Mouse (Mus musculus): ENCODE data around the gene Hoxa7.
A peak's percentile ranks its signal among the peaks of the same experiment; 100 is the strongest.

The Hoxa7 gene

DNA sequence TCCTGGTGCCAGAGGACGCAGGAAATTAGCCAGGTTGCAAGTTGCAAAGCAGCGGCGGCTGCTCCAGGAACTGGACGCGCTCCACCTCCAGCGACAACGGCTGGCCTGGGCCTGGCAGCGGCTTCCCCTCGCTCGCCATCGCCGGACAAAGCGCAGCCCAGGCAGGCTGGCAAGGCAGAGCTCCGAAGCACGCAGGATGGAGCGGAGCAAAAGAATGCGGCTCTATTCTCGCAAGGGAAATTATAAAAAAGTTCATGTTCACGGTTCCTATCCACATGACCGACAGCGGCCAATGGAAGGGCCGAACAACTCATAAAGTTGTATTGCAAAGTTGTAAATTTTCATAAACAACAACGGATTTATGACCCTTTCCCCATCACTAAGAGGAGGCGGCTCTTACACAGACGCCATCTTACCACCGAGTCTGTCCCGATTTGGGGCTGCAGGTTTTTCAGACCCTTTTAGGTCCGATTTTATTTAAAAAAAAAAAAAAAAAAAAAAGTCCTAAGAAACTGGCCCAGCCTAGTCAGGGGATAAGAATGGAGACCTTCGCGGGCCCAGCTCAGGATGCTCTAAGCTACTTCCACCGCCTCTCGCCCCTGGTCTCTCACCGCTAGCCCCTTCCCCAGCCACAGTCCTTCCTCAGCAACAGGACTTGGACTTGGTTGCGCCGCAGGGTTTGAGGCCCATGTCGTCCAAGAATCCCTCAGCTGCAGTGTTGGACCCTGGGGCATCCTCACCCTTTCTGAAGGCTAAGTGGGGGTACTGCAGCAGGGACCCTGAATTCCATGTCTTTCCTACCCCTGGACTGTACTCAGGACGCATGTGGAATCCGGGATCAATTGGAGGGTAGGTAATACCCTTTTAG is 8.3 kb downstream of the Hoxa7 start, which contains the start of the genes Hoxa3 and Gm28308:
Gene Hoxa3 (minus strand): TSS at position 218 of the 868 bp plus-strand sequence.
Gene Gm28308 (minus strand): TSS at position 221 of the 868 bp plus-strand sequence.
- no peak for DNase-seq (ENCODE audit: low spot score in 2 of 2)

DNA sequence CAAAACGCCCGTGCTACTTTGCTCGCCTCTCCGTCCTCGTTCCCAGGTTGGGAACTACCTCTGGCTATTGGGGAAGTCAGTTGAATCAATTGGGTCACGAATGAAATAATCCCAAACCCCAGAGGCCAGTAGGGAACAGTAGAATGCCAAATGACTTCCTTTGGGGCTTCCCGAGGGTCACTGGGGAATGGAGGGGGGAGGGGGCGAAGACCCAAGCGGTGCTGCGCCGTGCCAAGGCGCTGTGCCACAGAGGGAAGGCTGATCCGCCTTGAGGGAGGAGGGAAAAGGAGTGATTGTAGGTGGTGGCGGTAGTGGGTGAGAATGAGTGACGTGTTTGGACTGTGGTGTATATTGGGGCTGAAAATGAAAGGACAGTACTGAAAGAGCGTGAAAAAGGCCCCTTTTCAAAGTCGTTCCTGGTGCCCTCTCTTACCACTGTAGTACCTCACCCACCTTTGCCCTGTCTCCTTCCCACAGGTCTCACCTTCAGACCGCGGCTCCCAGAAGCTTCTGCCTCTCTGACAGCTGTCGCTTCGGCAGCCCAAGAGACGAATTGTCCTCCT is 9.0 kb downstream of the Hoxa7 start:
- no peak for DNase-seq (ENCODE audit: low spot score in 2 of 2)

DNA sequence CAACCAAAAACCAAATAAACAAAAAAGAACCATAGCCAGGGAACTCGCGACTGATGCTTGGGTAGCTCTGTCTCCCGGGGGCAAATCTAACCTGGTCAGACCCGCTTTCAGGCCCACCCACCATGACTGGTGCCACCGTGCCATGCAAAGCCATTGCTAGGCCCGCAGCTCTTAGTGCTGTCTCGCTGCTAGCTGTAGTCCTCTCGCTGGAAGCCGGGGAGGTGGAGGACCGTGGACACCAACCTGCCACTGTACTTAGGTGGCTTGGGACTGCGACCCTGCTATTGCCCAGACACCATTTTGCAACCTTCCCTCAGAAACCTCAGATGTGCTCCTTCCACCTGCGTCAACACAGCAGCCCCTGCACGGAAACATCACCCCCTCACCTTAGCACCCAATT is 9.7 kb downstream of the Hoxa7 start:
- no peak for DNase-seq (ENCODE audit: low spot score in 2 of 2)

DNA sequence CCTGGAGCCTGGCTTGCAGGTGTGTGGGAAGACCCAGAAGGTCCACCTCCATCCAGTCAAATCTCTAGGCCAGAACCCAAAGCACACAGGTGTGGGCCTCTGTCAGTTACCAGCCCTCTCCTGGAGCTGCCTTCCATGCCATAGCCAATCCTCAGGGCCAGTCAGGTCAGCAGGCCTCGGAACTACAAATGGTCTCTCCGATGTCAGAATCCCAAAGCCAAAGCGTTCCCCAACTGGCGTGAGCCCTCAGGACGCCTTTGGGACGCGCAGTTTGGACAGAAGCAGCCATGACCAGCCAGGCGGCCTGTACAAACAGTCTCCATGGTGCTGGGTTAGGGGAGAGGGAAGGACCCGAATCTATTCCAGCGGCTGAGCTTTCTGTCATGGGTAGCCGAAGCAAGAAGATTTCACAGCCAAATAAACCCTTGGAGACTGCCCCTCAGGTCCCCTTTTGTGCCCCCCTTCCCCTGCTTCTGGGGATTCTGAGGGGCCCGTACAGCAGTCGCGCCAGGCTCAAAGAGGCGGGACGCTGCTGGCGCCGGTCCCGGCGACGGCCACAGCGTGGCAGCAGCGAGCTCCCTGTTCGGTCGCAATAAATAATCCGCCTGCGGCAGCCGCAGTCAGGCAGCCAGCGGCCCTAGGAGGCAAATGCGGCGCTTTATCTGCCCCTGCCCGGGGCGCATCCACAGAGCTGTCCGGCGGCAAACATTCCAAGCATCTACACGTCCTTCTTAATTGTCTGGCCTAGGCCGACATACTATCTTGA is 10.3 kb downstream of the Hoxa7 start:
- DNase-seq (ENCODE audit: low spot score in 2 of 2): peak in 1 of 2 experiments; percentile 67

DNA sequence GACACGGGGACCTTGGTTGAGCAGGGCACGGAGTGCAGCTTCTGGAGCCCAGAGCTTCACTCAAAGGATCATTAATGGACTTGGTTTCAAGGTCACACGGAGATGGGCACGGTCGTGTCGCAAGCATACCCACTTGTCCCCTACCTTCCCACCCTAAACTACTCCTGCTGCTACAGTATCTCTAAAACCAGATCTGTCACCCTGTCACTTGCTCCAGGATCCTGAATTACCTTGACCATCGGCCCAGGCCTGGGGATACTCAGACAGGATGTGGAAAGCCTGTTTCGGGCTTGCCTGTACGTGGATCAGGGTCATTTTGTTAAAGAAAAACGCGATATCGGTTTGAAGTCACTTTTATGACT is 12.0 kb downstream of the Hoxa7 start:
- no peak for DNase-seq (ENCODE audit: low spot score in 2 of 2)

DNA sequence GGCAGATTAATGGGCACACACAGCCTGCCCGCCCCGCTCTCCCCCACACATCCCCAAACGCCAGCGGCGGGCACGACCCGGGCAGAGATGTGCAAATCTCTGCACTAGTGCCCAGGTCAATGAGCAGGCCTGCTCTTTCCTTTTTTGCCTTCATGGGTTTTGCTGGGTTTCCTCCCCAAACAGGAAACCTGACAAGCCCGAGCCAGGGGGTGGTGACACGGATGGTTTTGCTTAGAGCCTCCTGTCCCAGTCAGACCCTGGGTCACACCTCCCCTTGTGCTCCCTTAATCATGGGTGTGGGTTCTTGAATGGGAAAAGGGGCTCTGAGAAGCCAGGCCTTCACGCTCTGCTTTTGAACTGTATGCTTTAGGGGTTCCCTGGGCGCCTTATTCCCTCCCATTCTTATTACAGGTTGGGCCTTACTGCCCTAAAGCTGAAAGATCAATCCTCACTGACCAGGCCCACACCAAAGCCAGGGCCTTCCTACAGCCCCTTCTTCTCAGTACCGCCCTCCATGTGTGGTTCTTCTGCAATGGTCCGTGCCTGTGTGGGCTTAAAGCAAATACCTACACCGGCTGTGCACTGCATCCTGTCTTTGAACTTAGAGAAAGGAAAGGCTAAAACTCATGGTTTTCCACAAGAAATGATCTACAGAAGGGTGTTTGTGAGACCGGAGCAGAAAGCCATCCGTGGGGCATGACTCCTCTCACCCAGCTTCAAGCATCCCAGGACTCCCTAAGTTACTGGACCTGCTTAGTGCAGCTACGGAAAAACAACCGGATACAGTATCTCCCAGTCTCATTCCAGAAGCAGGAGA is 12.6 kb downstream of the Hoxa7 start:
- DNase-seq (ENCODE audit: low spot score in 2 of 2): no peak

DNA sequence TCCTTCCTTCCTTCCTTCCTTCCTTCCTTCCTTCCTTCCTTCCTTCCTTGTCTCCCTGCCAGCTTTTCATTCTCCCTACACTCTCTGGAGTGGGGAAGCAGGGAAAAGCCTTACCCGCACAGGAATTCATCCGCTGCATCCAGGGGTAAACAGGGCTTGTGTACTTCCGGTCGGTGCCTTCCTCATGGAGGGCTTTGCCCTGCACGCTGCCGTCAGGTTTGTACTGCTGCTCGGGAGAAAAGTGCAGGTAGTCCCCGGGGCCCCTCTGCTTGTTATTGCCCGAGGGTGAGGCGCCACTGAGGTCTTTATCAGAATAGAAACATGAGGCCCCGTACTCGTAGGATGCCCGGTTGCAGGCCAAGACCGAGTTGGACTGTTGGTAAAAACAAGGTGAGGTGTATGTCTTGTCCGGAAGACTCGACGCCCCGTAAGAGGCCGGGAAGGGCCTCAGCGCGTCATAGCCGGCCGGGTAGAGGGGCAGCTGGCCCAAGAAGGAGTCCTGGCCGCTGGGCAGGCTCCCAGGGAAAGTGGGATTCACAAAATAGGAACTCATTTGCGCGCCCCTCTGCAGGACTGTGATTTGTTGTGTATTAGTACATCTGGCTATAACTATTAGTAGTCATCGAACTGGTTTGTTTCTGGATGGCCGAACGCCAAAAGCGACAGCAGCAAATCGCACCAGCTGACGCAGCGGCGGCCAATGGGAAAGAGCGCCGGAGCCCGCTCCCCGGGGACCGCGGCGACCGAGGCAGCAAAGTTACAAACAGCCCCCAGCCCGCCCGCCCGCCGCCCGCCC is 13.4 kb downstream of the Hoxa7 start, which contains the start of gene Hoxa6:
Gene Hoxa6 (minus strand): TSS at position 651 of the 796 bp plus-strand sequence.
- no peak for DNase-seq (ENCODE audit: low spot score in 2 of 2)

DNA sequence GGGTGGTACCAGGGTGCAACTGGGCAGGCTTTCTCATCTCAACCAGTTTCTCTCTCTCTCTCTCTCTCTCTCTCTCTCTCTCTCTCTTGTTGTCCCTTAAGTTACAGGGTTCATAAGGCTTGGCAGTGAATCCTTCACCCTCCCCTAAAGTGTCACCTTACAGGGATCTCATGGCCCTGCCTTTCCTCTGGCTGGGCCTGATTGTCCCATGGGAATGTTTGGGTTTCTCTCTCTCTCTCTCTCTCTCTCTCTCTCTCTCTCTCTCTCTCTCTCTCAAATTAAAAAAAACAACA is 14.0 kb downstream of the Hoxa7 start:
- DNase-seq (ENCODE audit: low spot score in 2 of 2): no peak

DNA sequence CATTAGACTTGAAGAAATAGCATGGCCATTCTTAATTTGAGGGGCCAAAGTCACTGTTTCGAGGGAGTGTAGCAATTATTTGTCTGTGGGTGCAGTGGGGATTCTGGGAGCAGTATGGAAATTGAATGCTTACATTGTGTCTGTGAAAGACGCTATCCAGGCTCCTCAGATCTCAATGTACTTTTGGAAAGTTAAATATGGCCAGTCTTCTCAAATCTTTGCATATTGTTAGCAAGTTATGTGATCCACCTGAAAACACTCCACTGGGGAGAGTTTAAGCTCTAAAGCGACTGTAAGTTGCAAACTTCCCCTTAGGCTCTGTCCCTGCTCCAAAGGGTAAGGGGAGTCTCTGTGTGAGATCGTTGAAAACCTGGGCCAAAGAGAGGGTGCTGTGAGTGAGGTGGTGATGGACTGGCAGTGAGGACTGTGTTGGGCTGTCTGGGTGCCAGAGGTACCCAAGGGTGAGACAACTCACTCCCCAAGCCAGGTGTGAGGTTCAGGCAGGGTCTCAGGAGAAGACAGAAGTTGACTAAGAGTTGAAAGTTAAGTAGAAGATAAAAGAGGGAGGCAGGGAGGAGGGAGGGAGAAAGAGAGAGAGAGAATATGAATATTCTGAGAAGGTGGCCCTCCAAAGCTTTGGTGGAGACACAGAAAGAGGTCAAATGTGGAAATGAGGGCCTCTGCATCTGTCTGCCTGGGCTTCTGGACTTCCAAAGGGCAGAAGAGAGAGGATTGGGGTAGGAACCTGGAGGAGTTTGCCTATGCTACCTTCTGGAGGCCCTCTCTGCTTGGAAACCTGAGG is 14.6 kb downstream of the Hoxa7 start:
- DNase-seq (ENCODE audit: low spot score in 2 of 2): no peak

DNA sequence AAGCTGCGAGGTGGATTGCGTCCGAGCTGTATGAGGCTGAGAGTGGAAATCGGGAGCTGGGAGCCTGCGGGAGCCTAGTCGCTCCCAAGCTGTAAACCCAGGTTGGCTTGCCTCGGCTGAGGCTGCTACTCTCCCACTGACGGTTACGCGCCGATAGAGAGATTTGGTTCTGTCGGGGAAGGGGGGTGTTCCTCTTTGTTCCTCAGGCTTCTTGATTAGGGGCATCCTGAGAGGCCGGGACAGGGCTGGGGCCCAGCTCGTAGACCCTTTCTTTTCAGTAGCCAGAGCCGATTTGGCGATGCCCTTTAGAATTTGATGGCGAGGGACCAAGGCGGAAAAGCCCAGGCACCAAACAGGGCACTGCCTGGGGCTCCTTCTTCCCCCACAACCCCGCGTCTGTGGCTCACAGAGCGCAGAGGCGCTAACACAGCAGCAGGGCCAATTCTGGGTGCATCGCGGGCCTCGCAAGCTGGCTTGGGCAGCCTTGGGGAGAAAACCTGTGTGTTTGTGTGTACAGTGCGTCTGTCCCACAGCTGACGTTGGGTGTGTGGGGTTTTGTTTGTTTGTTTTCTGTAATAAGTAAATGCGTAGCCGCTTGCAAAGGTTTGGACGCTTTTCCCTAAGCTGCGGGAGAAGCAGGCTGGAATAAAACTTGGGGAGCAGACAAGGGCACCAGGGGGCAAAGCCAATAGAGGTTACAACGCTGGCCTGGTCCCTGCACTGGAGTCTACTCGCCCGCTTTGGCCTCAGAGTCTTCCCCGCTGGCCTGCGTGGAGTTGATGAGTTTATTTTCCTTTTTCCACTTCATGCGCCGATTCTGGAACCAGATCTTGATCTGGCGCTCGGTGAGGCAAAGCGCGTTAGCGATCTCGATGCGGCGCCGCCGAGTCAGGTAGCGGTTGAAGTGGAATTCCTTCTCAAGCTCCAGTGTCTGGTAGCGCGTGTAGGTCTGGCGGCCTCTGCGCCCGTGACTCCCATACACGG is 15.7 kb downstream of the Hoxa7 start:
- DNase-seq (ENCODE audit: low spot score in 2 of 2): no peak

DNA sequence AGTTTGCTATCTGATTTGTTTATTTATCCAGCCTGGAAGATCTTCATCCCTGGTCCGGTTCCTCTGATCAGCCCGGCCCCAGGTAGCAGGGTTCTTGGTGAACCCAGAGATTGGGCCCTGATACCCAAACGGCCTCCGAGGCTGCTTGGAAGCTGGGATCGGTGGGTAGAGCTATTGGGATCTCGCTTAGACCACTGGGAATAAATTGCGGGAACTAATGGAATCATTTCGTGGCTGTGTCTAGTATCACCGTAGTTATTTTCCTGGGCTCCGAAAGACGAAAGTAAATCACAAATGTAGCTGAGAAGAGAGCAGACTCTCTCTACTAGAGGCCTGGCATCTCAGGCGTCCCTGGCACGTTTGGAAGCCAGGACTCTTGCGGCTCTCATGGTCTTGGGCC is 16.4 kb downstream of the Hoxa7 start:
- DNase-seq (ENCODE audit: low spot score in 2 of 2): no peak

DNA sequence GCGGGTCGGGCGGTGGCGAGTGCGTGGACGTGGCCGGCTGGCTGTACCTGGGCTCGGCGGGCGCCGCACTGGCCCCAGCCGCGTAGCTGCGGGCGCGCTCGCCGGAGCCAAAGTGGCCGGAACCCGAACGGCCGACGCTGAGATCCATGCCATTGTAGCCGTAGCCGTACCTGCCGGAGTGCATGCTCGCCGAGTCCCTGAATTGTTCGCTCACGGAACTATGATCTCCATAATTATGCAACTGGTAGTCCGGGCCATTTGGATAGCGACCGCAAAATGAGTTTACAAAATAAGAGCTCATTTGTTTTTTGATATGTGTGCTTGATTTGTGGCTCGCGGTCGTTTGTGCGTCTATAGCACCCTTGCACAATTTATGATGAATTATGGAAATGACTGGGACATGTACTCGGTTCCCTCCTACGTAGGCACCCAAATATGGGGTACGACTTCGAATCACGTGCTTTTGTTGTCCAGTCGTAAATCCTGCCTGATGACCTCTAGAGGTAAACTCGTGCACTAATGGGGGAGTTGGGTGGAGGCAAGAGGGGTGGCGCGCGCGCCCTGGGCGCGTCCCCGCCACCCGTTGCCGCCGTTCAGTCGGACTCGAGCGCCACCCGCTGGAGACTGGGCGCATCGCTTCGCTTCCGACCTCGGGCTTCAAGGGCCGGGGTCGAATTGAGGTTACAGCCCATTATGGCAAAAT is 17.5 kb downstream of the Hoxa7 start, which contains the start of gene Hoxa5:
Gene Hoxa5 (minus strand): TSS at position 538 of the 703 bp plus-strand sequence.
- no peak for DNase-seq (ENCODE audit: low spot score in 2 of 2)

DNA sequence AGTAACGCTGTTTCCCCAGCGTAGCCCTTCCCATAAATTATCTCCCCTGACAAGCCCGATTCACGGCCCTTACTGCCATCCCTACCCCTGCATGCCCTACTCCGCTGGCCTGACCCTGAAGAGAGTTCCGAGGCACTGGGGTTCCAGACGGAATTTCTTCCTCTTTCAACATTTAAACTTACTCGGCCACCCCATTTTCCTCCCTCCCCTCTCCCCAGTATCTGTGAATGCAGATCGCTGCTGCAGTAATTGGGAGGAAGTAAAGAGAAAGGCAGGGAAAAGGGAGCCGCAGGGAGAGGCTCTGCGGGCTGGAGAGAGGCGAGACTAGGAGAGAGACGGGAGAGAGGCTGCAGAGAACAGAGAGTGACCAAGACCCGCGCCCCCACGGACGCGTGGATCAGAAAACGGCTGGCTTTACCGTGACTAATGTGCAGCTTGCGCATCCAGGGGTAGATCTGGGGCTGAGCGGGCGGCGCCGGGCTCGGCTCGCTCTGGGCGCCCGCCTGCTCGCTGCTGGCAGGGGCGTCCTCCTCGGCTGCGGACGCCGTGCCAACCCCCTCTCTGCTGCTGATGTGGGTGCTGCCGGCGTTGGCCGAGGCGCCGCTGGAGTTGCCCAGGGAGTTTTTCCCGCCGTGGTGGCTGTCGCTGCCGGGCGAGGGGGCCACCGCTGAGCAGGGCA is 18.1 kb downstream of the Hoxa7 start:
- DNase-seq (ENCODE audit: low spot score in 2 of 2): no peak

DNA sequence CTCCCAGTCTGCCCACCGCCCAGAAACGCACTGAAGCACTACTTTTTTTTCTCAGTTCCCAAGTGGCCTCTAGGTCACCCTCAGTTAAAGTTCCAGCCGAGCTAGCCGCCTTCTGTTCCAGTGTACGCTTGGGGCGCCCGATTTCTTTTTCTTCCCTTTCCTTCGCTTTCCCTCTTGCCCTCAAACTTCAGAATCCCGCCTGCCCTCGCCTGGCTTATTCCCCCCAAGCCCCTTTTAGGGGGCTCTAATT is 18.6 kb downstream of the Hoxa7 start:
- DNase-seq (ENCODE audit: low spot score in 2 of 2): no peak

DNA sequence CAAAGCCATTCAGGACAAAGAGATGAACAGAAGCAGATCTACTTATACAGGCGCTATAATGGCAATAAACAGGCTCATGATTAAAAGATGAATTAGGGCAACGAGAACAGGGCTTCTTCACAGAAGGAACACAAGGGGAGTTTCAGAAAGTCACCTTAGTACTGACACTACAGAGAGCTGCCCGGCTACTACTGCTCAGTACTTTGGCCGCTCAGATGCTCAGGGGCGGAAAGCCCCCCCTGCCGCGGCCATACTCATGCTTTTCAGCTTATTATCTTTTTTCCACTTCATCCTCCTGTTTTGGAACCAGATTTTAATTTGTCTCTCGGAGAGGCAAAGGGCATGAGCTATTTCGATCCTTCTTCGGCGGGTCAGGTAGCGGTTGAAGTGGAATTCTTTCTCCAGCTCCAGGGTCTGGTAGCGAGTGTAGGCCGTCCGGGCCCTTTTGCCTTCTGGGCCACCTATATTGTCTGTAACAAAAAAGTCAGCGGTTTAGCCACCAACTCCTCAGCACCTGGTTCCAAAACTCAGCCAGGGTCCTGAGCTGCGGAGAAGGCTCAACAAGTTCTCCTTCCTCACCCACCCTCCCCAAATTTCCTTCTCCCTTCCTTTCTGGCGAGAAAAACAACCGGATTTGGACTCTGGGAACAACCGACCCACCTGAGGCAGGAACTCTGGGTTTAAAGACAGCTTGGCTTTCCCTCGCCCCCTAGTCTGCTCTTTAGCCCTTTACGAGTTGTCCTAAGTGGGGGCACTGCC is 19.1 kb downstream of the Hoxa7 start:
- DNase-seq (ENCODE audit: low spot score in 2 of 2): no peak

DNA sequence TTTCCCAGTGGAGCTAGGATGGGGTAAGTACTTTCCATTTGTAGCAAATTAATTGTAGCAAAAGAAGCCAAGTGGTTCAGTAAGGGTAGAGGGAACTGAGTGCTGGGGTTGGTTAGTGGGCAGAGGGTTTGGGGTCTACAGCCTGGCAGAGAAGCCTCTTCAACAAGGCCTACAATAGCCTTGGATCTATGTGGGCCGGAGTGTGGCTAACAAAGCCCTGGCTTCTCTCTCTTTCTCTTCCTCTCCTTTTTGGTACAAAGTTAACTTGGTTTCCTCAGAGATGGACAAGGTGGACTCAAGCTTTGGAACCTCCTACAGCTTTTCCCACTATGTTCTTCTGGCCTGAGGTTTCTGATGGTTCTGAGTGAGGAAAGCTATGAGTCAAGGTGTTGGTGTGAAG is 20.4 kb downstream of the Hoxa7 start:
- no peak for DNase-seq (ENCODE audit: low spot score in 2 of 2)

DNA sequence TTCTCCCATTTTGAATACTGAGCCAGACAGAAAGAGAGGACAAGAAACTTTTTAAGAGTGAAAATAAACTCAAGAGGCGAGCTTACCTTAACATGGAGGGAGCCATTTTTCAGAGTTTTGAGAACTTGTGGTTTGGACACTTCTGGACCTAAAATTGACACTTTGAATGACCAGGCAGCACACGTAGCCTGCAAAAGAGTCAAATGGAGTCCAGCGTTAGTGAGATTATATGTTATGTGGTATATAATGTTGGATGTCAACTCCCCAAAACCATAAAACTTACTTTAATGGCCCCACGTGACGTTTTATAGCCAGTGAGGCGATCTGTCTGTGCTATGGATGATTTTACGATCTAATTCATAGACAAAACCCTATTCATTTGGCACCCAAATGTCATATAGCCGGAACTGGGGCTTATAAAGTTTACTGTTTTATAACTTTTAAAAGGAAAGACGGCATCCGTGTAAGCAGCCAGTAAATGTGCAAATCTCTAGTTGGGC is 20.9 kb downstream of the Hoxa7 start:
- DNase-seq (ENCODE audit: low spot score in 2 of 2): no peak

Measured in right cerebral cortex, postnatal 10 days (tissue).